Mouse (Mus musculus): Measurements from ENCODE around the gene BC049730. TPM values are rescaled to one million over a fixed set of nuclear protein-coding genes. Genes with fewer than 3 reads are reported as not detected.

BC049730 gene
- not detected for polyA plus RNA-seq (2017; shearing (Covaris generic))

GRCm38 (mm10) chr7:24708832-24709292, at the start of gene BC049730:
BC049730 (plus strand) TSS chr7:24709242.

GRCm38 (mm10) chr7:24676575-24676974, 32.5 kb upstream of the BC049730 start, which contains the start of gene Tex101:
Tex101 (minus strand) TSS chr7:24676675.

GRCm38 (mm10) chr7:24726808-24727207, 17.8 kb downstream of the BC049730 start, which contains the start of gene Gm4763:
Gm4763 (minus strand) TSS chr7:24726908.

GRCm38 (mm10) chr7:24760211-24760610, 51.2 kb downstream of the BC049730 start, which contains the start of gene Cd177:
Cd177 (minus strand) TSS chr7:24760311.

Other genes starting within 250 kb of the BC049730 start
- 1.9 TPM for gene Plaur, start 246.8 kb upstream of the BC049730 start, polyA plus RNA-seq (2017; shearing (Covaris generic))
- gene Cadm4, start 227.2 kb upstream of the BC049730 start, polyA plus RNA-seq (2017; shearing (Covaris generic)) = not detected
- gene Zfp428, start 202.2 kb upstream of the BC049730 start, polyA plus RNA-seq (2017; shearing (Covaris generic)) = 0.63 TPM
- gene AC161166.1, start 196.8 kb upstream of the BC049730 start, polyA plus RNA-seq (2017; shearing (Covaris generic)) = not detected
- gene Irgq, start 178.6 kb upstream of the BC049730 start, polyA plus RNA-seq (2017; shearing (Covaris generic)) = 0.67 TPM
- gene Pinlyp, start 163.1 kb upstream of the BC049730 start, polyA plus RNA-seq (2017; shearing (Covaris generic)) = not detected
- gene Xrcc1, start 163.0 kb upstream of the BC049730 start, polyA plus RNA-seq (2017; shearing (Covaris generic)) = 71.9 TPM
- 13.7 TPM for gene Ethe1, start 121.7 kb upstream of the BC049730 start, polyA plus RNA-seq (2017; shearing (Covaris generic))
- gene Zfp575, start 121.6 kb upstream of the BC049730 start, polyA plus RNA-seq (2017; shearing (Covaris generic)) = not detected
- 1.1 TPM for gene Phldb3, start 98.5 kb upstream of the BC049730 start, polyA plus RNA-seq (2017; shearing (Covaris generic))
- not detected for gene Lypd3, start 72.7 kb upstream of the BC049730 start, polyA plus RNA-seq (2017; shearing (Covaris generic))
- gene Tex101, start 32.6 kb upstream of the BC049730 start, polyA plus RNA-seq (2017; shearing (Covaris generic)) = not detected
- gene Gm4763, start 17.7 kb downstream of the BC049730 start, polyA plus RNA-seq (2017; shearing (Covaris generic)) = not detected
- 0.62 TPM for gene Cd177, start 51.1 kb downstream of the BC049730 start, polyA plus RNA-seq (2017; shearing (Covaris generic))
- gene Ceacam10, start 68.0 kb downstream of the BC049730 start, polyA plus RNA-seq (2017; shearing (Covaris generic)) = not detected
- gene Gm9844, start 153.0 kb downstream of the BC049730 start, polyA plus RNA-seq (2017; shearing (Covaris generic)) = 19.4 TPM
- gene Lypd4, start 160.7 kb downstream of the BC049730 start, polyA plus RNA-seq (2017; shearing (Covaris generic)) = not detected
- gene Dmrtc2, start 160.8 kb downstream of the BC049730 start, polyA plus RNA-seq (2017; shearing (Covaris generic)) = not detected
- 6,689 TPM for gene Rps19, start 175.1 kb downstream of the BC049730 start, polyA plus RNA-seq (2017; shearing (Covaris generic))
- 7.3 TPM for gene Cd79a, start 188.1 kb downstream of the BC049730 start, polyA plus RNA-seq (2017; shearing (Covaris generic))
- gene Arhgef1, start 193.7 kb downstream of the BC049730 start, polyA plus RNA-seq (2017; shearing (Covaris generic)) = 593 TPM
- gene Gm4881, start 235.3 kb downstream of the BC049730 start, polyA plus RNA-seq (2017; shearing (Covaris generic)) = not detected